Mouse (Mus musculus): ENCODE data around the gene Atf6.

DNA sequence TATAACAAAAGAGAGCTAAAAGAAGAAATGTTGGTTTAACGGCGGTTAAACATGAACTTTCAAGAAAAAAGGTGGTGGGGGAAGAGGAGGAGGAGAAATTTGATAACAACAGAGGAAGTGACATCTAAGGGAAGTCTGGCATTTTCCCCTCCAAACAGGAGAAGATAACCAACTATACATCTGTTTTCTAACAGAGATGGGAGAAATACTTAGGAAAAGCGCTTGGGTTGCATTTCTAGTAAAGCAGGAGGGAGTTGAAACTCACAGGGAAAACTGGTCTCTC, 5.2 kb downstream of the Atf6 start:
- TF ChIP-seq CTCF (IDR thresholded peaks at IDR 0.05; ENCODE audit: low read depth, low read length) (no peak), POLR2A (IDR thresholded peaks at IDR 0.05; ENCODE audit: borderline replicate concordance, low read depth, low read length) (no peak)
